Mouse (Mus musculus): ENCODE results near the gene Chn2. TPM values are rescaled to one million over a fixed set of nuclear protein-coding genes. Genes with fewer than 3 reads are reported as not detected.

Chn2 gene
- polyA plus RNA-seq, 1 experiment from 2014 or later, result 17.1 TPM

- Histone ChIP-seq H3K9me3 (ENCODE audit: low read length) (no peaks in the 10 kb centered on the region), H3K36me3 (ENCODE audit: insufficient read depth, low read length) (no peaks in the 10 kb centered on the region), H3K9ac (replicated peaks; ENCODE audit: low read length) (peak overlapping the region; percentile 79), H3K4me1 (ENCODE audit: insufficient read depth, low read length) (peaks cover 32% of the 10 kb centered on the region), H3K4me3 (ENCODE audit: low read length) (peak overlapping the region; percentile 63), H3K4me2 (replicated peaks; ENCODE audit: low read depth, low read length) (peak overlapping the region; percentile 87), H3K27me3 (ENCODE audit: insufficient read depth, low read length) (peaks cover 30% of the 10 kb centered on the region), H3K27ac (ENCODE audit: low read length) (peak overlapping the region; percentile 75)
- no peak for ATAC-seq (ENCODE audit: low FRiP score, low TSS enrichment)
- WGBS, result 20% methylated on average over 9 of the region's 9 CpGs
Measured at GRCm38 (mm10) chr6:54040448-54040844, 1.1 kb downstream of the Chn2 start.

GRCm38 (mm10) chr6:54041386-54042043, 2.2 kb downstream of the Chn2 start:
- no peak for ATAC-seq (ENCODE audit: low FRiP score, low TSS enrichment)
- H3K4me3 ChIP-seq (ENCODE audit: low read length), result peak overlapping the region; percentile 63
- peak overlapping the region; percentile 87 for H3K4me2 ChIP-seq (replicated peaks; ENCODE audit: low read depth, low read length)
- WGBS, result 33% methylated on average over 13 of the region's 13 CpGs
- H3K9me3 ChIP-seq (ENCODE audit: low read length), result no peaks in the 10 kb centered on the region
- peaks cover 30% of the 10 kb centered on the region for H3K27me3 ChIP-seq (ENCODE audit: insufficient read depth, low read length)
- peaks cover 29% of the 10 kb centered on the region for H3K4me1 ChIP-seq (ENCODE audit: insufficient read depth, low read length)
- no peak overlapping the region for H3K27ac ChIP-seq (ENCODE audit: low read length)
- no peak overlapping the region for H3K9ac ChIP-seq (replicated peaks; ENCODE audit: low read length)
- no peaks in the 10 kb centered on the region for H3K36me3 ChIP-seq (ENCODE audit: insufficient read depth, low read length)

- Histone ChIP-seq H3K4me1 (ENCODE audit: insufficient read depth, low read length) (peaks cover 29% of the 10 kb centered on the region), H3K9ac (replicated peaks; ENCODE audit: low read length) (no peak overlapping the region), H3K27me3 (ENCODE audit: insufficient read depth, low read length) (peaks cover 30% of the 10 kb centered on the region), H3K4me3 (ENCODE audit: low read length) (no peak overlapping the region), H3K4me2 (replicated peaks; ENCODE audit: low read depth, low read length) (no peak overlapping the region), H3K27ac (ENCODE audit: low read length) (no peak overlapping the region), H3K36me3 (ENCODE audit: insufficient read depth, low read length) (no peaks in the 10 kb centered on the region), H3K9me3 (ENCODE audit: low read length) (no peaks in the 10 kb centered on the region)
- no peak for ATAC-seq (ENCODE audit: low FRiP score, low TSS enrichment)
- WGBS, result 89% methylated on average over 1 of the region's 1 CpGs
Measured at GRCm38 (mm10) chr6:54042142-54042541, 2.8 kb downstream of the Chn2 start.

GRCm38 (mm10) chr6:54043536-54043935, 4.2 kb downstream of the Chn2 start:
- Histone ChIP-seq H3K9ac (replicated peaks; ENCODE audit: low read length) (no peak overlapping the region), H3K4me3 (ENCODE audit: low read length) (no peak overlapping the region), H3K27me3 (ENCODE audit: insufficient read depth, low read length) (peaks cover 22% of the 10 kb centered on the region; the same call in 1 of the 2 replicates), H3K36me3 (ENCODE audit: insufficient read depth, low read length) (no peaks in the 10 kb centered on the region), H3K4me2 (replicated peaks; ENCODE audit: low read depth, low read length) (no peak overlapping the region), H3K9me3 (ENCODE audit: low read length) (no peaks in the 10 kb centered on the region), H3K4me1 (ENCODE audit: insufficient read depth, low read length) (peaks cover 26% of the 10 kb centered on the region), H3K27ac (ENCODE audit: low read length) (no peak overlapping the region)
- no peak for ATAC-seq (ENCODE audit: low FRiP score, low TSS enrichment)
- 73% methylated on average over 5 of the region's 5 CpGs for WGBS

- Histone ChIP-seq H3K9ac (replicated peaks; ENCODE audit: low read length) (no peak overlapping the region), H3K27me3 (ENCODE audit: insufficient read depth, low read length) (peaks cover 10% of the 10 kb centered on the region; the same call in 1 of the 2 replicates), H3K36me3 (ENCODE audit: insufficient read depth, low read length) (no peaks in the 10 kb centered on the region), H3K4me2 (replicated peaks; ENCODE audit: low read depth, low read length) (no peak overlapping the region), H3K4me3 (ENCODE audit: low read length) (no peak overlapping the region), H3K4me1 (ENCODE audit: insufficient read depth, low read length) (peaks cover 10% of the 10 kb centered on the region; the same call in 1 of the 2 replicates), H3K9me3 (ENCODE audit: low read length) (no peaks in the 10 kb centered on the region), H3K27ac (ENCODE audit: low read length) (no peak overlapping the region)
- 73% methylated on average over 8 of the region's 8 CpGs for WGBS
- ATAC-seq (ENCODE audit: low FRiP score, low TSS enrichment), result no peak
Measured at GRCm38 (mm10) chr6:54045748-54046721, 6.7 kb downstream of the Chn2 start.

GRCm38 (mm10) chr6:54046884-54047747, 7.8 kb downstream of the Chn2 start:
- Histone ChIP-seq H3K27me3 (ENCODE audit: insufficient read depth, low read length) (peaks cover 3% of the 10 kb centered on the region; the same call in 1 of the 2 replicates), H3K9ac (replicated peaks; ENCODE audit: low read length) (no peak overlapping the region), H3K9me3 (ENCODE audit: low read length) (no peaks in the 10 kb centered on the region), H3K4me3 (ENCODE audit: low read length) (no peak overlapping the region), H3K4me2 (replicated peaks; ENCODE audit: low read depth, low read length) (no peak overlapping the region), H3K36me3 (ENCODE audit: insufficient read depth, low read length) (no peaks in the 10 kb centered on the region), H3K27ac (ENCODE audit: low read length) (no peak overlapping the region), H3K4me1 (ENCODE audit: insufficient read depth, low read length) (peaks cover 7% of the 10 kb centered on the region; the same call in 1 of the 2 replicates)
- 76% methylated on average over 11 of the region's 11 CpGs for WGBS
- ATAC-seq (ENCODE audit: low FRiP score, low TSS enrichment), result peak; percentile 51; the same call in 1 of the 2 replicates

GRCm38 (mm10) chr6:54048768-54049167, 9.4 kb downstream of the Chn2 start:
- Histone ChIP-seq H3K27ac (ENCODE audit: low read length) (no peak overlapping the region), H3K9ac (replicated peaks; ENCODE audit: low read length) (no peak overlapping the region), H3K4me3 (ENCODE audit: low read length) (no peak overlapping the region), H3K4me1 (ENCODE audit: insufficient read depth, low read length) (peaks cover 7% of the 10 kb centered on the region; the same call in 1 of the 2 replicates), H3K27me3 (ENCODE audit: insufficient read depth, low read length) (no peaks in the 10 kb centered on the region; the same call in 1 of the 2 replicates), H3K4me2 (replicated peaks; ENCODE audit: low read depth, low read length) (no peak overlapping the region), H3K36me3 (ENCODE audit: insufficient read depth, low read length) (no peaks in the 10 kb centered on the region), H3K9me3 (ENCODE audit: low read length) (no peaks in the 10 kb centered on the region)
- no peak for ATAC-seq (ENCODE audit: low FRiP score, low TSS enrichment)
- WGBS, result 92% methylated on average over 6 of the region's 6 CpGs

GRCm38 (mm10) chr6:54051173-54051572, 11.8 kb downstream of the Chn2 start:
- Histone ChIP-seq H3K36me3 (ENCODE audit: insufficient read depth, low read length) (no peaks in the 10 kb centered on the region), H3K4me3 (ENCODE audit: low read length) (no peak overlapping the region), H3K9ac (replicated peaks; ENCODE audit: low read length) (no peak overlapping the region), H3K4me1 (ENCODE audit: insufficient read depth, low read length) (peaks cover 7% of the 10 kb centered on the region; the same call in 1 of the 2 replicates), H3K4me2 (replicated peaks; ENCODE audit: low read depth, low read length) (no peak overlapping the region), H3K27ac (ENCODE audit: low read length) (no peak overlapping the region), H3K9me3 (ENCODE audit: low read length) (no peaks in the 10 kb centered on the region), H3K27me3 (ENCODE audit: insufficient read depth, low read length) (0 out of 2 replicates have a peak, but pooled peaks cover 2% of the 10 kb centered on the region)
- no peak for ATAC-seq (ENCODE audit: low FRiP score, low TSS enrichment)
- WGBS, result 59% methylated on average over 7 of the region's 7 CpGs

- WGBS, result 89% methylated on average over 7 of the region's 7 CpGs
- H3K4me2 ChIP-seq (replicated peaks; ENCODE audit: low read depth, low read length), result no peak overlapping the region
- no peak overlapping the region for H3K9ac ChIP-seq (replicated peaks; ENCODE audit: low read length)
- ATAC-seq (ENCODE audit: low FRiP score, low TSS enrichment), result no peak
- H3K27ac ChIP-seq (ENCODE audit: low read length), result no peak overlapping the region
- H3K4me3 ChIP-seq (ENCODE audit: low read length), result no peak overlapping the region
- H3K4me1 ChIP-seq (ENCODE audit: insufficient read depth, low read length), result peaks cover 11% of the 10 kb centered on the region
- 0 out of 2 replicates have a peak, but pooled peaks cover 2% of the 10 kb centered on the region for H3K27me3 ChIP-seq (ENCODE audit: insufficient read depth, low read length)
- no peaks in the 10 kb centered on the region for H3K36me3 ChIP-seq (ENCODE audit: insufficient read depth, low read length)
- no peaks in the 10 kb centered on the region for H3K9me3 ChIP-seq (ENCODE audit: low read length)
Measured at GRCm38 (mm10) chr6:54052124-54052523, 12.8 kb downstream of the Chn2 start.

Measured in kidney, embryonic 16.5 days (tissue).